In the genomic region with DNA sequence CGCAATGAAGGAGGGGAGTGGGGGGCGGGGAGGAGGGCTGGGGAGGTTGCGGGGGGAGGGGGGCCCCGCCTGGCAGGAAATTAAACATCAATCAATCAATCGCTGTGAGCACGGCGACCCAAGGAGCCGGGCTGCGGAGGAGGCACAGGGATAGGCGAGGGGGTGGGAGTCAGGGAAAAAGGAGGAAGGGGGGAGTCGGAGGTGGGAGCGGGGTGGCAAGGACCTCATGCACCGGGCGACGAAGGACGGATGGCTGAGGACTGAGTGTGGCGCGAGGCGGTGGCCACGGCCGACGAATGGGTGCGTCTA, we compare ENCODE assay signal across 8 mouse cellular contexts. TPM values are rescaled to one million over a fixed set of nuclear protein-coding genes. Genes with fewer than 3 reads are reported as not detected.
A peak's percentile ranks its signal among the peaks of the same experiment; 100 is the strongest.
DNase-seq lines count a peak whose midpoint lies in the region; ATAC-seq and TF ChIP-seq lines count a peak whose summit lies in the region.

No protein-coding gene starts in this region.

- peak overlapping the region; percentile 61 for H3K9ac ChIP-seq in limb, embryonic 15.5 days
- H3K9ac ChIP-seq in stomach, postnatal 0 days (ENCODE audit: low read length) = peak overlapping the region; percentile 66

- peaks cover 3% of the 10 kb centered on the region for H3K4me1 ChIP-seq in spleen, adult 2 months (ENCODE audit: control insufficient read depth, insufficient read depth, insufficient read length)
- peaks cover 37% of the 10 kb centered on the region for H3K4me1 ChIP-seq in limb, embryonic 15.5 days
- H3K4me1 ChIP-seq in stomach, postnatal 0 days (replicated peaks; ENCODE audit: control insufficient read depth, insufficient read depth) = 0 out of 2 replicates have a peak, but pooled peaks cover 3% of the 10 kb centered on the region

- DNase-seq in embryo, embryonic 9.5 days (ENCODE audit: extremely low spot score) = peak; percentile 76
- DNase-seq in embryo, embryonic 10.5 days (ENCODE audit: low spot score) = no peak
- DNase-seq in spleen, adult 2 months (ENCODE audit: low read depth in 1 of 2, low spot score in 2 of 2) = no peak
- DNase-seq in spleen, adult 12 weeks (ENCODE audit: low spot score) = no peak
- DNase-seq in stomach, postnatal 0 days (ENCODE audit: low spot score) = no peak
- DNase-seq in retina, embryonic 14.5 days (ENCODE audit: low spot score) = no peak
- no peak for DNase-seq in kidney, postnatal 4 days

- peak overlapping the region; percentile 97 for H3K4me2 ChIP-seq in limb, embryonic 15.5 days
- peak overlapping the region; percentile 100 for H3K4me2 ChIP-seq in stomach, postnatal 0 days (replicated peaks; ENCODE audit: low read depth)

- 0 out of 2 replicates have a peak, but pooled peaks have one; percentile 18 for ATAC-seq in limb, embryonic 15.5 days (ENCODE audit: insufficient number of reproducible peaks, low FRiP score, low TSS enrichment, low read depth)
- no peak for ATAC-seq in stomach, postnatal 0 days (ENCODE audit: low FRiP score, low TSS enrichment)

- H3K4me3 ChIP-seq in spleen, adult 2 months (ENCODE audit: extremely low read depth, insufficient read depth, insufficient read length) = peak overlapping the region; percentile 63; the same call in 1 of the 2 replicates
- H3K4me3 ChIP-seq in limb, embryonic 15.5 days = peak overlapping the region; percentile 70
- H3K4me3 ChIP-seq in stomach, postnatal 0 days (ENCODE audit: low read depth, low read length) = peak overlapping the region; percentile 67

- TF ChIP-seq POLR2A in spleen, adult 2 months (IDR thresholded peaks at IDR 0.05; ENCODE audit: low read depth, low read length) = no peak

- H3K27me3 ChIP-seq in spleen, adult 2 months (ENCODE audit: control insufficient read depth, insufficient read depth, low read length) = peaks cover 35% of the 10 kb centered on the region
- peaks cover 59% of the 10 kb centered on the region for H3K27me3 ChIP-seq in limb, embryonic 15.5 days
- H3K27me3 ChIP-seq in stomach, postnatal 0 days (ENCODE audit: control insufficient read depth, insufficient read depth, low read length) = peaks cover 19% of the 10 kb centered on the region; the same call in 1 of the 2 replicates

- no peak for TF ChIP-seq EP300 in stomach, postnatal 0 days (optimal IDR thresholded peaks at IDR 0.05)

- H3K27ac ChIP-seq in spleen, adult 2 months (ENCODE audit: insufficient read depth, low read length) = no peak overlapping the region
- H3K27ac ChIP-seq in limb, embryonic 15.5 days = peak overlapping the region; percentile 88
- H3K27ac ChIP-seq in stomach, postnatal 0 days (replicated peaks) = no peak overlapping the region

- WGBS in spleen, adult 2 months = 1% methylated on average over 23 of the region's 23 CpGs
- under 1% methylated on average over 22 of the region's 23 CpGs for WGBS in limb, embryonic 15.5 days
- 3% methylated on average over 23 of the region's 23 CpGs for WGBS in stomach, postnatal 0 days

- no peaks in the 10 kb centered on the region for H3K36me3 ChIP-seq in spleen, adult 2 months (ENCODE audit: control insufficient read depth, insufficient read depth, low read length)
- no peaks in the 10 kb centered on the region for H3K36me3 ChIP-seq in limb, embryonic 15.5 days
- no peaks in the 10 kb centered on the region for H3K36me3 ChIP-seq in stomach, postnatal 0 days (ENCODE audit: control insufficient read depth, insufficient read depth, low read length)

- TF ChIP-seq CTCF in spleen, adult 2 months (IDR thresholded peaks at IDR 0.05; ENCODE audit: extremely low read depth, insufficient read depth, insufficient read length, insufficient replicate concordance) = no peak
- TF ChIP-seq CTCF in stomach, postnatal 0 days (IDR thresholded peaks at IDR 0.05; ENCODE audit: low read depth) = no peak

- no peaks in the 10 kb centered on the region for H3K9me3 ChIP-seq in limb, embryonic 15.5 days
- H3K9me3 ChIP-seq in stomach, postnatal 0 days (ENCODE audit: control insufficient read depth, low read length) = no peaks in the 10 kb centered on the region

RNA-seq across cellular contexts. Expression of gene Satb2, which starts 6.6 kb away (rescaled TPM):
- polyA plus RNA-seq in spleen, adult 2 months (2012; rRNA removed) = 0.13 and 0.36 TPM in 2 replicates
- 4.3 and 5.6 TPM in 2 replicates for polyA plus RNA-seq in limb, embryonic 15.5 days (2015; fragmentation: Nextera tagmentation; extraction: Ambion mirVana)
- polyA plus RNA-seq in stomach, postnatal 0 days (2015; fragmentation: Nextera tagmentation; extraction: Ambion mirVana) = 0.13 and 0.17 TPM in 2 replicates
